Mouse (Mus musculus) liver, adult 2 months (tissue): Measurements from ENCODE around the gene Rnf212. TPM values are rescaled to one million over a fixed set of nuclear protein-coding genes. Genes with fewer than 3 reads are reported as not detected.

Source experiments
- DNase-seq: peaks from one replicate; pipeline ENCODE4 v3.0.0-alpha.2; 2011; ENCODE audit warnings: low read depth, low spot score; ENCODE audit errors: extremely low read depth
- H3K27ac ChIP-seq: fragments of 200-500 bp; replicated peaks from 2 replicates; pipeline ENCODE4 v1.5.1; 2012; ENCODE audit warnings: low read depth, mild to moderate bottlenecking, control low read depth, inconsistent platforms, low read length; ENCODE audit not compliant: insufficient read depth
- H3K27me3 ChIP-seq: fragments of 200-500 bp; 2 replicates; pipeline ENCODE4 v1.6.1; 2012; ENCODE audit warnings: mild to moderate bottlenecking, moderate library complexity, low read length, inconsistent platforms; ENCODE audit not compliant: control insufficient read depth, insufficient read depth
- H3K36me3 ChIP-seq: fragments of 200-500 bp; 2 replicates; pipeline ENCODE4 v1.6.1; 2012; ENCODE audit warnings: low read length, inconsistent platforms; ENCODE audit not compliant: control insufficient read depth, insufficient read depth
- H3K4me1 ChIP-seq: fragments of 200-500 bp; 2 replicates; pipeline ENCODE4 v1.6.1; 2011; ENCODE audit warnings: low read length; ENCODE audit not compliant: control insufficient read depth, insufficient read depth
- H3K4me3 ChIP-seq: fragments of 200-500 bp; 2 replicates; pipeline ENCODE4 v1.5.1; 2011; ENCODE audit warnings: low read depth, mild to moderate bottlenecking, control low read depth, low read length, moderate library complexity; ENCODE audit not compliant: insufficient read depth
- H3K79me2 ChIP-seq: fragments of 200-500 bp; 2 replicates; pipeline ENCODE4 v1.6.1; 2012; ENCODE audit warnings: inconsistent platforms, mild to moderate bottlenecking, low read length, moderate library complexity; ENCODE audit not compliant: control insufficient read depth, insufficient read depth
- H3K9ac ChIP-seq: fragments of 200-500 bp; 2 replicates; pipeline ENCODE4 v1.6.1; 2012; ENCODE audit warnings: low read depth, mild to moderate bottlenecking, control low read depth, inconsistent platforms, low read length
- CTCF ChIP-seq: fragments of 200-500 bp; IDR thresholded peaks from 2 replicates; pipeline ENCODE4 v1.5.1; 2011; ENCODE audit warnings: low read depth, low read length, control low read depth
- POLR2A ChIP-seq: fragments of 200-500 bp; IDR thresholded peaks from 2 replicates; pipeline ENCODE4 v1.6.1; 2011; ENCODE audit warnings: low read length, control low read depth; ENCODE audit not compliant: insufficient read depth; ENCODE audit errors: extremely low read depth
- WGBS: fragments of 180-500 bp; shearing (Covaris S2); methylation state at CpG from one replicate; pipeline ENCODE4 v1.1.7; 2018; 5-methylcytosine and 5-hydroxymethylcytosine counted together
- polyA plus RNA-seq: library from polyadenylated mRNA; depleted of rRNA; stranded (reverse); fragments of >200 nt; gene quantifications from 2 replicates; pipeline ENCODE4 v1.2.3, GENCODE M21; 2012
- total RNA-seq: library from RNA; depleted of rRNA; stranded (reverse); fragments of >200 nt; gene quantifications from 2 replicates; pipeline ENCODE4 v1.2.3, GENCODE M21; 2014

The Rnf212 gene
- total and polyA plus RNA-seq, 2 experiments: not detected

GRCm38 (mm10) chr5:108718051-108718450 lies 56.7 kb downstream of the Rnf212 start:
- Histone ChIP-seq H3K36me3 (no peaks in the 10 kb centered on the region), H3K4me1 (no peaks in the 10 kb centered on the region; the same call in 1 of the 2 replicates), H3K79me2 (no peaks in the 10 kb centered on the region), H3K4me3 (no peak overlapping the region), H3K27me3 (no peaks in the 10 kb centered on the region), H3K27ac (no peak overlapping the region), H3K9ac (no peak overlapping the region)
- DNase-seq: no peak
- no peak for TF ChIP-seq POLR2A
- no peak for TF ChIP-seq CTCF
- 82% methylated on average over 4 of the region's 4 CpGs for WGBS

GRCm38 (mm10) chr5:108715974-108716373 lies 58.8 kb downstream of the Rnf212 start:
- Histone ChIP-seq H3K4me3 (no peak overlapping the region), H3K27ac (no peak overlapping the region), H3K9ac (no peak overlapping the region), H3K27me3 (no peaks in the 10 kb centered on the region), H3K36me3 (no peaks in the 10 kb centered on the region), H3K4me1 (peaks cover 5% of the 10 kb centered on the region), H3K79me2 (no peaks in the 10 kb centered on the region)
- no peak for TF ChIP-seq CTCF
- no peak for TF ChIP-seq POLR2A
- 100% methylated on average over 1 of the region's 1 CpGs for WGBS
- DNase-seq: no peak

DNA sequence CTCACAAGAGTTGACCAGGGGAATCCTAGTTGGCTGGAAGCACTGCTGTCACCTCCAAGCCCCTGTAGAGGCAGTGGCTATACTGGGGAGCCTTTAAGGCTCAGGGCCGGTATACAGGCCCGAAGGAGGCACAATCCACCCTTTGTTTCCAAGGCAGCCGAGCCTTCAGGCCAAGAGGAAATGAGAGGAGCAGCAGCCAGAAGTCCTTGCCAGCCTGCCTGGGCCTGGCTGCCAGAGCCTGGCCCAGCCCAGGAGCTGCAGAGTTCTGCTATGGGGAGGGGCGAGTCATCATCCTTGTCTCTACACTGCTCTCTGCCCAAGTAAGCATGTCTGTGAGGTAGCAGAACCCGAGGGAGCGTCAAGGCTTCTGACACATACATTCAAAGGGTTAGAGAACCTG lies 60.6 kb downstream of the Rnf212 start:
- no peak for DNase-seq
- H3K9ac ChIP-seq: no peak overlapping the region

DNA sequence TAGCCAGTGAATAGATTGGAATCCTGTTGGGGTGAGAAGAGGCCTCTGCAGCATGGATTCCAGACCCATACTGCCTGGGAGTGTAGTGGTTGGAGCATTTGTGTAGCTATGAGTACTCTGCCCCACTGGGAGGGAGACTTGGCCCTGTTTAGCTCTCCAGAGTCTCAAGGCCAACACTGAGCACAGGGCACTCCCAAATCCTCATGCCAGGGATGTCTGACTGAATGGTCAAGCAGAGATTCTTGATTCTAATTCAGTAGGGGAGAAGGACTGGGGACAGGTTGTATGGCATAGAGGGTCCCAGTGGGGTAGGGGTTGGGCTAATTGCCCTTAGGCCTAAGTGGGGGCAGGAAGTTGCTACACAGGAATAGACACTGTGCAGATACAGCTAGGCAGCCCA lies 61.1 kb downstream of the Rnf212 start:
- TF ChIP-seq CTCF (no peak), POLR2A (no peak)
- no peak overlapping the region for H3K4me3 ChIP-seq
- DNase-seq: no peak
- H3K27ac ChIP-seq: no peak overlapping the region
- no peaks in the 10 kb centered on the region for H3K27me3 ChIP-seq
- peaks cover 9% of the 10 kb centered on the region for H3K4me1 ChIP-seq
- no peaks in the 10 kb centered on the region for H3K36me3 ChIP-seq
- H3K9ac ChIP-seq: no peak overlapping the region
- no peaks in the 10 kb centered on the region for H3K79me2 ChIP-seq

More for the DNA sequence above, 60.6 kb downstream of the Rnf212 start:
- Histone ChIP-seq H3K36me3 (no peaks in the 10 kb centered on the region), H3K27me3 (no peaks in the 10 kb centered on the region), H3K79me2 (no peaks in the 10 kb centered on the region), H3K4me1 (peaks cover 5% of the 10 kb centered on the region), H3K4me3 (no peak overlapping the region), H3K27ac (no peak overlapping the region)
- TF ChIP-seq CTCF (no peak), POLR2A (no peak)
- WGBS: 76% methylated on average over 6 of the region's 6 CpGs

GRCm38 (mm10) chr5:108713096-108713495 lies 61.7 kb downstream of the Rnf212 start:
- Histone ChIP-seq H3K27me3 (no peaks in the 10 kb centered on the region), H3K9ac (no peak overlapping the region), H3K79me2 (no peaks in the 10 kb centered on the region), H3K4me1 (peaks cover 13% of the 10 kb centered on the region), H3K27ac (no peak overlapping the region), H3K4me3 (no peak overlapping the region), H3K36me3 (no peaks in the 10 kb centered on the region)
- no peak for DNase-seq
- TF ChIP-seq POLR2A (no peak), CTCF (no peak)
- WGBS: 90% methylated on average over 2 of the region's 2 CpGs

- 41% methylated on average over 6 of the region's 6 CpGs for WGBS
- Histone ChIP-seq H3K4me3 (no peak overlapping the region), H3K9ac (no peak overlapping the region), H3K79me2 (no peaks in the 10 kb centered on the region), H3K27ac (no peak overlapping the region), H3K27me3 (no peaks in the 10 kb centered on the region), H3K4me1 (peaks cover 15% of the 10 kb centered on the region), H3K36me3 (no peaks in the 10 kb centered on the region)
- DNase-seq: peak; percentile 75
- TF ChIP-seq CTCF (no peak), POLR2A (no peak)
These were observed 62.8 kb downstream of the Rnf212 start for GRCm38 (mm10) chr5:108711968-108712367.
